Mouse (Mus musculus): ENCODE measurements around the gene Lyl1. TPM values are rescaled to one million over a fixed set of nuclear protein-coding genes. Genes with fewer than 3 reads are reported as not detected.

Lyl1 gene
- total and polyA plus RNA-seq, 3 experiments, result 88.7 to 149 (median 136) TPM

DNA sequence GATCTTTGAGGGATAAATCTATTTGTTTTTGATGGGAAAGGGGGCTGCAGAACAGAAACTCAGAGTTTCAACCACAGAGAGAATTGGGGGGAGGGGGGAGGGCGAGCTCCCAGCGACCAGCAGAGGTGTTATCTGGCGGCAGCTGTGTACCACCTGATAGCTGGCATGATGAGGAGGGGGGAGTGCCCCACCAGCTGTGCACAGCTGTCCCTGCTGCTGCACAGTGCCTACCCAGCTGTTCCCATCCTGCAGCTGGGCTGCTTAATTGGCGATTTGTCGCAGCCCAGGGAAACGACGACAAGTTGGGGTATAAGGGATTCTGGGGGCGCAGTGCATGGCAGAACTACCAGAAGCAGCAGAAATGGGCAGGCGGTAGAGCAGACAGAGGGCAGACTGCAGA, 23.4 kb downstream of the Lyl1 start:
- H3K27me3 ChIP-seq (ENCODE audit: control insufficient read depth in 1 of 2, insufficient read depth in 2 of 2, low read length in 2 of 2), result no peaks in the 10 kb centered on the region
- no peak for DNase-seq (ENCODE audit: low read depth, low spot score)
- peaks cover 4 to 39% of the 10 kb centered on the region in 2 experiments; a peak in 3 of 4 replicates for H3K36me3 ChIP-seq (ENCODE audit: control insufficient read depth in 1 of 2, insufficient read depth in 2 of 2, low read length in 2 of 2)
- peak overlapping the region; percentile 80 for H3K9ac ChIP-seq (ENCODE audit: control insufficient read depth, low read depth, low read length, poor library complexity, severe bottlenecking)
- no peak overlapping the region for H3K4me3 ChIP-seq (ENCODE audit: control insufficient read depth in 1 of 2, insufficient read depth in 1 of 2, low read depth in 2 of 2, low read length in 2 of 2)
- peaks cover 20 to 59% of the 10 kb centered on the region in 2 experiments for H3K4me1 ChIP-seq (ENCODE audit: control insufficient read depth in 1 of 2, insufficient read depth in 2 of 2, low read length in 2 of 2)
- no peak overlapping the region; the same call in 1 of the 2 replicates for H3K27ac ChIP-seq (ENCODE audit: control insufficient read depth, low read depth, low read length)
- no peaks in the 10 kb centered on the region for H3K9me3 ChIP-seq (replicated peaks; ENCODE audit: insufficient read depth, low read length)
- TF ChIP-seq TAL1 (IDR thresholded peaks at IDR 0.05; ENCODE audit: low read length) (peak; percentile 61), USF2 (IDR thresholded peaks at IDR 0.05; ENCODE audit: borderline replicate concordance in 1 of 2, insufficient read depth in 1 of 2, low read depth in 1 of 2, low read length in 2 of 2) (no peak), ELF1 (IDR thresholded peaks at IDR 0.05; ENCODE audit: low read depth, low read length) (no peak), MXI1 (IDR thresholded peaks at IDR 0.05; ENCODE audit: low read depth, low read length) (no peak), ETS1 (IDR thresholded peaks at IDR 0.05; ENCODE audit: low read depth, low read length) (peak; percentile 98), CTCF (IDR thresholded peaks at IDR 0.05 in 2 of 3, conservative IDR thresholded peaks at IDR 0.05 in 1 of 3; ENCODE audit: control insufficient read depth in 1 of 3, insufficient read depth in 1 of 3, low read depth in 2 of 3, low read length in 3 of 3, poor library complexity in 1 of 3, severe bottlenecking in 1 of 3) (no peak), BHLHE40 (IDR thresholded peaks at IDR 0.05; ENCODE audit: borderline replicate concordance, low read depth, low read length) (peak; percentile 52; the same call in 1 of the 2 replicates), UBTF (IDR thresholded peaks at IDR 0.05; ENCODE audit: borderline replicate concordance, insufficient read depth, low read depth, low read length) (no peak), TCF12 (IDR thresholded peaks at IDR 0.05; ENCODE audit: low read depth, low read length) (peak; percentile 93), MAZ (IDR thresholded peaks at IDR 0.05; ENCODE audit: low read depth, low read length) (0 out of 2 replicates have a peak, but pooled peaks have one; percentile 18), SIN3A (IDR thresholded peaks at IDR 0.05; ENCODE audit: low read length) (0 out of 2 replicates have a peak, but pooled peaks have one; percentile 32), GATA1 (IDR thresholded peaks at IDR 0.05; ENCODE audit: low read depth, low read length) (peak; percentile 24; the same call in 1 of the 2 replicates), EP300 (IDR thresholded peaks at IDR 0.05; ENCODE audit: low read depth in 1 of 2, low read length in 2 of 2) (peak in 1 of 2 experiments; percentile 62; a peak in 1 of 4 replicates)
- H3K79me2 ChIP-seq (ENCODE audit: control insufficient read depth, insufficient read depth, low read length, poor library complexity), result peaks cover 14% of the 10 kb centered on the region

DNA sequence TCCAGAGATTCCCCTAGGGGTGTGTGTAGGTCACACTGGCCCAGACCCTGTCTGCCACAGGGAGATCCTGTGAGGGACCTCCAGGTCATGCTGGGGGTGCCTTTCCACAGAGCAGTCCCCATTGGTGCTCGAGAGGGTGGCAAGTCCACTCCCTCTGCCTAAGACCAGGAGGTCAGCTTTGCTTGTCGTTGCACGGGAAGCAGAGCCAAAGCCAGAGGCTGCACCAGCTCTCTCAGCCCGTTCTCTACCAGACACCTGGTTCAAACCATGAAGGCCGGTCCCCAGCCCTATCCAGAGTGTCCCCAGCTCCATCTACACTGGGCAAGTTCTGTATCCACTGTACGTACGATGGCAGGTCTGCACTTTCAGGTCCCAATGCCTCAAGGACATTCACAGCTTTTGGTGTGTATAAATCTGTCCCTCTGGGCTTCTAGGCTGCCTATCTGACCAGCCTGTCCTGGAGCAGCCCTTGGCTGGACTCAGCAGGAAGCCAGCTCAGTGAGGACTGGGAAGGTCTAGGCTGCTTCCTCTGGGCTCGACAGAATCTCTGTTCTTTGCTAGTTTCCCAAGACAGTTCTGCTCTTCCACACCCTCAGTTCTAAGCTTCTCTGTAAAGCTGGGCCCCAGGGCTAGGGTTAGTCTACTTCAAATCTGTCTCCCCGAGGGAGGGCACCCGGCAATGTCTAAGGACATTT, 24.1 kb downstream of the Lyl1 start:
- no peak for TF ChIP-seq JUND (IDR thresholded peaks at IDR 0.05; ENCODE audit: low read depth, low read length)
- no peak; a peak in 1 of 4 replicates for TF ChIP-seq POLR2A (IDR thresholded peaks at IDR 0.05; ENCODE audit: control insufficient read depth in 1 of 2, insufficient read depth in 1 of 2, low read depth in 1 of 2, low read length in 2 of 2, poor library complexity in 1 of 2)
- no peak for TF ChIP-seq EP300 (IDR thresholded peaks at IDR 0.05; ENCODE audit: low read depth in 1 of 2, low read length in 2 of 2)
- TF ChIP-seq TCF12 (IDR thresholded peaks at IDR 0.05; ENCODE audit: low read depth, low read length), result no peak
- no peak for TF ChIP-seq CTCF (IDR thresholded peaks at IDR 0.05 in 2 of 3, conservative IDR thresholded peaks at IDR 0.05 in 1 of 3; ENCODE audit: control insufficient read depth in 1 of 3, insufficient read depth in 1 of 3, low read depth in 2 of 3, low read length in 3 of 3, poor library complexity in 1 of 3, severe bottlenecking in 1 of 3)
- TF ChIP-seq ZC3H11A (IDR thresholded peaks at IDR 0.05; ENCODE audit: low read depth, low read length), result no peak
- TF ChIP-seq ZMIZ1 (IDR thresholded peaks at IDR 0.05; ENCODE audit: low read depth, low read length), result no peak
- TF ChIP-seq POLR2AphosphoS5 (IDR thresholded peaks at IDR 0.05; ENCODE audit: borderline replicate concordance, low read depth, low read length), result no peak
- TF ChIP-seq RCOR1 (IDR thresholded peaks at IDR 0.05; ENCODE audit: low read depth, low read length), result no peak
- no peak for TF ChIP-seq KAT2A (conservative IDR thresholded peaks at IDR 0.05; ENCODE audit: low read depth, low read length)
- TF ChIP-seq ZNF384 (IDR thresholded peaks at IDR 0.05; ENCODE audit: low read depth, low read length), result no peak
- TF ChIP-seq MAZ (IDR thresholded peaks at IDR 0.05; ENCODE audit: low read depth, low read length), result no peak
- no peak for TF ChIP-seq E2F4 (IDR thresholded peaks at IDR 0.05; ENCODE audit: borderline replicate concordance, low read depth, low read length)
- TF ChIP-seq HCFC1 (IDR thresholded peaks at IDR 0.05; ENCODE audit: low read depth, low read length), result no peak
- TF ChIP-seq UBTF (IDR thresholded peaks at IDR 0.05; ENCODE audit: borderline replicate concordance, insufficient read depth, low read depth, low read length), result no peak
- TF ChIP-seq RAD21 (IDR thresholded peaks at IDR 0.05; ENCODE audit: low read depth, low read length), result no peak
- TF ChIP-seq USF1 (IDR thresholded peaks at IDR 0.05; ENCODE audit: low read depth, low read length), result no peak
- TF ChIP-seq GABPA (IDR thresholded peaks at IDR 0.05; ENCODE audit: low read depth, low read length), result no peak
- no peak for TF ChIP-seq TAL1 (IDR thresholded peaks at IDR 0.05; ENCODE audit: low read length)
- no peak for DNase-seq (ENCODE audit: low read depth, low spot score)
- peaks cover 25 to 66% of the 10 kb centered on the region in 2 experiments for H3K4me1 ChIP-seq (ENCODE audit: control insufficient read depth in 1 of 2, insufficient read depth in 2 of 2, low read length in 2 of 2)
- H3K36me3 ChIP-seq (ENCODE audit: control insufficient read depth in 1 of 2, insufficient read depth in 2 of 2, low read length in 2 of 2), result peaks cover 4 to 47% of the 10 kb centered on the region in 2 experiments; a peak in 3 of 4 replicates
- no peak overlapping the region for H3K9ac ChIP-seq (ENCODE audit: control insufficient read depth, low read depth, low read length, poor library complexity, severe bottlenecking)
- no peak overlapping the region for H3K4me3 ChIP-seq (ENCODE audit: control insufficient read depth in 1 of 2, insufficient read depth in 1 of 2, low read depth in 2 of 2, low read length in 2 of 2)
- H3K27me3 ChIP-seq (ENCODE audit: control insufficient read depth in 1 of 2, insufficient read depth in 2 of 2, low read length in 2 of 2), result no peaks in the 10 kb centered on the region
- no peaks in the 10 kb centered on the region for H3K9me3 ChIP-seq (replicated peaks; ENCODE audit: insufficient read depth, low read length)
- H3K79me2 ChIP-seq (ENCODE audit: control insufficient read depth, insufficient read depth, low read length, poor library complexity), result peaks cover 16% of the 10 kb centered on the region
- peak overlapping the region; percentile 8; the same call in 1 of the 2 replicates for H3K27ac ChIP-seq (ENCODE audit: control insufficient read depth, low read depth, low read length)
